Mouse (Mus musculus) stomach, embryonic 16.5 days (tissue): ENCODE measurements around the gene Duox1. TPM values are rescaled to one million over a fixed set of nuclear protein-coding genes. Genes with fewer than 3 reads are reported as not detected.

Experiments used
- ATAC-seq: fragments of 200-750 bp; cut with Nextera tagmentation; 2 replicates; pipeline ENCODE4 v1.8.0; 2017; ENCODE audit warnings: moderate number of reproducible peaks, moderate TSS enrichment; ENCODE audit not compliant: insufficient read depth, low FRiP score
- H3K27ac ChIP-seq: fragments of 300-500 bp; sonication (generic); 2 replicates; pipeline ENCODE4 v1.5.1; 2014; ENCODE audit warnings: low read length
- H3K27me3 ChIP-seq: fragments of 300-500 bp; sonication (generic); 2 replicates; pipeline ENCODE4 v1.6.1; 2014; ENCODE audit warnings: low read length, control low read depth, mixed read lengths; ENCODE audit not compliant: control insufficient read depth, insufficient read depth
- H3K36me3 ChIP-seq: fragments of 300-500 bp; sonication (generic); 2 replicates; pipeline ENCODE4 v1.6.1; 2014; ENCODE audit warnings: low read length; ENCODE audit not compliant: control insufficient read depth, insufficient read depth
- H3K4me1 ChIP-seq: fragments of 300-500 bp; sonication (generic); 2 replicates; pipeline ENCODE4 v1.6.1; 2014; ENCODE audit warnings: low read length, control low read depth, mixed read lengths; ENCODE audit not compliant: control insufficient read depth, insufficient read depth
- H3K4me2 ChIP-seq: fragments of 300-500 bp; sonication (generic); 2 replicates; pipeline ENCODE4 v1.6.1; 2014; ENCODE audit warnings: low read depth, low read length, mixed read lengths
- H3K4me3 ChIP-seq: fragments of 300-500 bp; sonication (generic); replicated peaks from 2 replicates; pipeline ENCODE4 v1.5.1; 2014; ENCODE audit warnings: mild to moderate bottlenecking, low read length
- H3K9ac ChIP-seq: fragments of 300-500 bp; sonication (generic); 2 replicates; pipeline ENCODE4 v1.6.1; 2014; ENCODE audit warnings: low read length
- H3K9me3 ChIP-seq: fragments of 300-500 bp; sonication (generic); replicated peaks from 2 replicates; pipeline ENCODE4 v1.6.1; 2016; ENCODE audit warnings: low read length, control low read depth; ENCODE audit not compliant: control insufficient read depth
- WGBS: fragments of 180-500 bp; shearing (Covaris S2); extraction: QIAGEN DNeasy Blood & Tissue Kit; methylation state at CpG from one replicate; pipeline ENCODE4 v1.1.7; 2014; 5-methylcytosine and 5-hydroxymethylcytosine counted together
- polyA plus RNA-seq: library from polyadenylated mRNA; unstranded; fragments of >200 nt; fragmentation: Nextera tagmentation; extraction: Ambion mirVana; gene quantifications from 2 replicates; pipeline ENCODE4 v1.2.1, GENCODE M21; 2015

Duox1 gene
- polyA plus RNA-seq, 1 experiment from 2014 or later = 2.7 TPM

GRCm38 (mm10) chr2:122348531-122349131 is 33.2 kb downstream of the Duox1 start:
- peak; percentile 88 for ATAC-seq
- H3K36me3 ChIP-seq = no peaks in the 10 kb centered on the region
- H3K27ac ChIP-seq = peak overlapping the region; percentile 99
- no peaks in the 10 kb centered on the region for H3K9me3 ChIP-seq
- H3K4me1 ChIP-seq = peaks cover 19% of the 10 kb centered on the region
- peak overlapping the region; percentile 84 for H3K4me2 ChIP-seq
- peak overlapping the region; percentile 66 for H3K4me3 ChIP-seq
- peak overlapping the region; percentile 87 for H3K9ac ChIP-seq
- under 1% methylated on average over 56 of the region's 63 CpGs for WGBS
- no peaks in the 10 kb centered on the region for H3K27me3 ChIP-seq

- Histone ChIP-seq H3K27me3 (no peaks in the 10 kb centered on the region), H3K36me3 (no peaks in the 10 kb centered on the region), H3K9me3 (no peaks in the 10 kb centered on the region), H3K9ac (peak overlapping the region; percentile 87), H3K27ac (peak overlapping the region; percentile 99), H3K4me1 (peaks cover 19% of the 10 kb centered on the region), H3K4me2 (peak overlapping the region; percentile 84), H3K4me3 (peak overlapping the region; percentile 66)
- ATAC-seq = peak; percentile 18
- WGBS = 13% methylated on average over 14 of the region's 14 CpGs
These were observed 33.8 kb downstream of the Duox1 start for GRCm38 (mm10) chr2:122349136-122349785.

- Histone ChIP-seq H3K9me3 (no peaks in the 10 kb centered on the region), H3K4me3 (no peak overlapping the region), H3K27ac (peak overlapping the region; percentile 67), H3K4me2 (no peak overlapping the region), H3K9ac (no peak overlapping the region), H3K27me3 (no peaks in the 10 kb centered on the region), H3K36me3 (no peaks in the 10 kb centered on the region), H3K4me1 (peaks cover 19% of the 10 kb centered on the region)
- no peak for ATAC-seq
- WGBS = 67% methylated on average over 5 of the region's 5 CpGs
These were observed 35.9 kb downstream of the Duox1 start for GRCm38 (mm10) chr2:122351156-122351930.

- ATAC-seq = no peak
- no peaks in the 10 kb centered on the region for H3K36me3 ChIP-seq
These were observed 36.5 kb downstream of the Duox1 start for GRCm38 (mm10) chr2:122351931-122352329.

GRCm38 (mm10) chr2:122352992-122353391 is 37.5 kb downstream of the Duox1 start:
- no peak overlapping the region for H3K4me3 ChIP-seq
- peaks cover 17% of the 10 kb centered on the region for H3K4me1 ChIP-seq
- H3K27me3 ChIP-seq = no peaks in the 10 kb centered on the region
- H3K36me3 ChIP-seq = no peaks in the 10 kb centered on the region
- H3K27ac ChIP-seq = no peak overlapping the region
- no peak overlapping the region for H3K9ac ChIP-seq
- WGBS = 79% methylated on average over 6 of the region's 6 CpGs
- H3K4me2 ChIP-seq = no peak overlapping the region
- ATAC-seq = no peak
- H3K9me3 ChIP-seq = no peaks in the 10 kb centered on the region

More at GRCm38 (mm10) chr2:122351931-122352329, 36.5 kb downstream of the Duox1 start:
- H3K4me1 ChIP-seq = peaks cover 19% of the 10 kb centered on the region
- no peak overlapping the region for H3K4me2 ChIP-seq
- 0 out of 2 replicates have a peak overlapping the region, but pooled peaks have one; percentile 18 for H3K9ac ChIP-seq
- no peaks in the 10 kb centered on the region for H3K9me3 ChIP-seq
- H3K4me3 ChIP-seq = no peak overlapping the region
- WGBS = 57% methylated on average over 4 of the region's 4 CpGs
- no peaks in the 10 kb centered on the region for H3K27me3 ChIP-seq
- H3K27ac ChIP-seq = peak overlapping the region; percentile 67

- Histone ChIP-seq H3K27me3 (no peaks in the 10 kb centered on the region), H3K4me3 (no peak overlapping the region), H3K4me1 (peaks cover 15% of the 10 kb centered on the region), H3K9me3 (no peaks in the 10 kb centered on the region), H3K9ac (no peak overlapping the region), H3K36me3 (no peaks in the 10 kb centered on the region), H3K27ac (no peak overlapping the region), H3K4me2 (no peak overlapping the region)
- ATAC-seq = no peak
- 77% methylated on average over 8 of the region's 8 CpGs for WGBS
These were observed 38.3 kb downstream of the Duox1 start for GRCm38 (mm10) chr2:122353765-122354164.

- no peaks in the 10 kb centered on the region for H3K36me3 ChIP-seq
- H3K4me3 ChIP-seq = no peak overlapping the region
- H3K9ac ChIP-seq = no peak overlapping the region
- WGBS = 68% methylated on average over 12 of the region's 12 CpGs
- no peak overlapping the region for H3K4me2 ChIP-seq
- H3K9me3 ChIP-seq = no peaks in the 10 kb centered on the region
- peaks cover 10% of the 10 kb centered on the region for H3K4me1 ChIP-seq
- H3K27me3 ChIP-seq = no peaks in the 10 kb centered on the region
- no peak for ATAC-seq
- H3K27ac ChIP-seq = no peak overlapping the region
These were observed 38.9 kb downstream of the Duox1 start for GRCm38 (mm10) chr2:122354191-122354929.

GRCm38 (mm10) chr2:122355389-122355788 is 39.9 kb downstream of the Duox1 start:
- Histone ChIP-seq H3K27ac (no peak overlapping the region), H3K27me3 (no peaks in the 10 kb centered on the region), H3K36me3 (no peaks in the 10 kb centered on the region), H3K4me3 (no peak overlapping the region), H3K4me1 (peaks cover 7% of the 10 kb centered on the region), H3K9me3 (no peaks in the 10 kb centered on the region), H3K4me2 (no peak overlapping the region), H3K9ac (no peak overlapping the region)
- WGBS = 81% methylated on average over 5 of the region's 5 CpGs
- ATAC-seq = no peak
